14 mouse cellular contexts compared by ENCODE assay signal in the genomic region with DNA sequence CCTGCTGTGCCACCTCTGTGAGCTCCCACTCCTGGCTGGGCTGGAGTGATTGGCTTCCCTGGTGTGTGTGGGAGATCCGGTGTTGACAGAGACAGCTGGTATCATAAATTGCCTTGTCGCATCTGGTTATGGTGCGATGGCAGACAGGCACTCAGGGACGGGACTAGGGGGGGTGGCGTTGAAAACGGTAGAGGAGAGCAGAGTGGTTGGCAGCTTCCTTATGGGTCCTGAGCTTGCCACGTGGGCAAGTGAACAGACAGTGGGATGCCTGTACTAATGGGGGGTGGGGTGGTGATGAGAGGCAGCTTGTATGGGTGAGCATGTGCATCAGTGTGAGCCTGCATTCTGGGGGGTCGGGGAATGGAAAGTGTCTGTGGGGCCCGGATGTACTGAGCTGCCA.
DNase-seq lines count a peak whose midpoint lies in the region; ATAC-seq lines count a peak whose summit lies in the region.
"Had no signal": no experiment of that assay in that cellular context is flagged by ENCODE, and none has a peak within 500 bp of the region (broad histone marks: within the 10 kb centered on the region; RNA-seq: fewer than 3 reads in every experiment).

No protein-coding gene starts in this region.

- no peaks in the 10 kb centered on the region for H3K27me3 ChIP-seq in forebrain, embryonic 12.5 days
- peaks cover under 1% of the 10 kb centered on the region; the same call in 1 of the 2 replicates for H3K27me3 ChIP-seq in forebrain, embryonic 10.5 days (ENCODE audit: poor library complexity, severe bottlenecking)

- WGBS in forebrain, embryonic 12.5 days, result 81% methylated on average over 9 of the region's 9 CpGs
- 93% methylated on average over 9 of the region's 9 CpGs for WGBS in forebrain, embryonic 10.5 days

- no peaks in the 10 kb centered on the region for H3K36me3 ChIP-seq in forebrain, embryonic 12.5 days (replicated peaks)
- no peaks in the 10 kb centered on the region for H3K36me3 ChIP-seq in forebrain, embryonic 10.5 days (replicated peaks)
- H3K36me3 ChIP-seq: liver, embryonic 12.5 days had no signal

- no peak overlapping the region for H3K9ac ChIP-seq in forebrain, embryonic 12.5 days
- H3K9ac ChIP-seq: liver, embryonic 12.5 days had no signal

- no peak for DNase-seq in forebrain, embryonic 10.5 days (ENCODE audit: extremely low spot score, low spot score)
- peak; percentile 53 for DNase-seq in right cerebral cortex, adult 2 months (ENCODE audit: low spot score in 2 of 2)
- no peak for DNase-seq in right cerebral cortex, postnatal 4 days
- peak; percentile 28 to 44 for DNase-seq in left cerebral cortex, adult 18-20 months (ENCODE audit: low spot score in 2 of 2)
- DNase-seq in ovary, postnatal 14 days (ENCODE audit: low spot score), result no peak
- DNase-seq in embryo, embryonic 11 days, result no peak
- DNase-seq in kidney, adult 11 months, result no peak
- DNase-seq: adrenal gland, adult 8-10 months; cerebellum, postnatal 36 days; heart, adult 18-20 months; heart, postnatal 36 days; lung, postnatal 14 days had no signal

- no peak overlapping the region for H3K27ac ChIP-seq in forebrain, embryonic 12.5 days
- no peak overlapping the region for H3K27ac ChIP-seq in forebrain, embryonic 10.5 days
- H3K27ac ChIP-seq: liver, embryonic 12.5 days had no signal

- H3K4me2 ChIP-seq in forebrain, embryonic 12.5 days, result no peak overlapping the region
- H3K4me2 ChIP-seq: liver, embryonic 12.5 days had no signal

- no peak overlapping the region for H3K4me3 ChIP-seq in forebrain, embryonic 12.5 days (replicated peaks)
- H3K4me3 ChIP-seq in forebrain, embryonic 10.5 days, result no peak overlapping the region
- H3K4me3 ChIP-seq: liver, embryonic 12.5 days had no signal

- 0 out of 2 replicates have a peak, but pooled peaks cover 4% of the 10 kb centered on the region for H3K9me3 ChIP-seq in forebrain, embryonic 12.5 days
- no peaks in the 10 kb centered on the region for H3K9me3 ChIP-seq in forebrain, embryonic 10.5 days
- H3K9me3 ChIP-seq: liver, embryonic 12.5 days had no signal

- 0 out of 2 replicates have a peak, but pooled peaks have one; percentile 6 for ATAC-seq in forebrain, embryonic 12.5 days (ENCODE audit: low FRiP score)
- ATAC-seq: liver, embryonic 12.5 days had no signal

- H3K4me1 ChIP-seq in forebrain, embryonic 12.5 days, result peaks cover 10% of the 10 kb centered on the region; the same call in 1 of the 2 replicates
- 0 out of 2 replicates have a peak, but pooled peaks cover 6% of the 10 kb centered on the region for H3K4me1 ChIP-seq in forebrain, embryonic 10.5 days
- H3K4me1 ChIP-seq: liver, embryonic 12.5 days had no signal

Comparison
In these comparisons a context has a peak if more than half of its experiments do, and no peak if none do; other contexts are left out.
1. DNase-seq: peak in right cerebral cortex, adult 2 months (2 of 2) and left cerebral cortex, adult 18-20 months (2 of 2); none in forebrain, embryonic 10.5 days (single experiment), right cerebral cortex, postnatal 4 days (single experiment), ovary, postnatal 14 days (single experiment), embryo, embryonic 11 days (single experiment) and kidney, adult 11 months (single experiment).